Mouse (Mus musculus): Measurements from ENCODE around the gene Cldnd1. TPM values are rescaled to one million over a fixed set of nuclear protein-coding genes. Genes with fewer than 3 reads are reported as not detected.

Gene Cldnd1
- polyA plus RNA-seq, 1 experiment from 2014 or later: 132 TPM

- DNase-seq (ENCODE audit: low spot score): no peak
- no peaks in the 10 kb centered on the region for H3K4me1 ChIP-seq (ENCODE audit: control insufficient read depth, insufficient read depth, low read length)
- no peak overlapping the region for H3K27ac ChIP-seq (ENCODE audit: low read depth, low read length)
- H3K36me3 ChIP-seq (ENCODE audit: control insufficient read depth, insufficient read depth, low read length): no peaks in the 10 kb centered on the region
- ATAC-seq (ENCODE audit: insufficient read depth, low FRiP score, low TSS enrichment): no peak
- H3K9me3 ChIP-seq (ENCODE audit: control insufficient read depth, low read length): no peaks in the 10 kb centered on the region
- H3K9ac ChIP-seq (ENCODE audit: low read length): no peak overlapping the region
- no peak overlapping the region for H3K4me3 ChIP-seq (ENCODE audit: low read depth, low read length)
- H3K4me2 ChIP-seq (ENCODE audit: low read depth): no peak overlapping the region
- H3K27me3 ChIP-seq (ENCODE audit: control insufficient read depth, insufficient read depth, low read length): no peaks in the 10 kb centered on the region
- 43% methylated on average over 10 of the region's 10 CpGs for WGBS
Observed at GRCm38 (mm10) chr16:58703382-58704124, 24.2 kb upstream of the Cldnd1 start.

- H3K4me3 ChIP-seq (ENCODE audit: low read depth, low read length): no peak overlapping the region
- no peak for DNase-seq (ENCODE audit: low spot score)
- H3K4me2 ChIP-seq (ENCODE audit: low read depth): no peak overlapping the region
- H3K4me1 ChIP-seq (ENCODE audit: control insufficient read depth, insufficient read depth, low read length): no peaks in the 10 kb centered on the region
- H3K9me3 ChIP-seq (ENCODE audit: control insufficient read depth, low read length): no peaks in the 10 kb centered on the region
- no peak for ATAC-seq (ENCODE audit: insufficient read depth, low FRiP score, low TSS enrichment)
- H3K27me3 ChIP-seq (ENCODE audit: control insufficient read depth, insufficient read depth, low read length): no peaks in the 10 kb centered on the region
- H3K27ac ChIP-seq (ENCODE audit: low read depth, low read length): no peak overlapping the region
- H3K9ac ChIP-seq (ENCODE audit: low read length): no peak overlapping the region
- no peaks in the 10 kb centered on the region for H3K36me3 ChIP-seq (ENCODE audit: control insufficient read depth, insufficient read depth, low read length)
Observed at GRCm38 (mm10) chr16:58704999-58705398, 22.7 kb upstream of the Cldnd1 start.

GRCm38 (mm10) chr16:58707276-58707905 lies 20.3 kb upstream of the Cldnd1 start:
- Histone ChIP-seq H3K27me3 (ENCODE audit: control insufficient read depth, insufficient read depth, low read length) (no peaks in the 10 kb centered on the region), H3K9ac (ENCODE audit: low read length) (no peak overlapping the region), H3K4me1 (ENCODE audit: control insufficient read depth, insufficient read depth, low read length) (no peaks in the 10 kb centered on the region), H3K27ac (ENCODE audit: low read depth, low read length) (no peak overlapping the region), H3K4me3 (ENCODE audit: low read depth, low read length) (no peak overlapping the region), H3K36me3 (ENCODE audit: control insufficient read depth, insufficient read depth, low read length) (no peaks in the 10 kb centered on the region), H3K4me2 (ENCODE audit: low read depth) (no peak overlapping the region), H3K9me3 (ENCODE audit: control insufficient read depth, low read length) (no peaks in the 10 kb centered on the region)
- DNase-seq (ENCODE audit: low spot score) (no peak), ATAC-seq (ENCODE audit: insufficient read depth, low FRiP score, low TSS enrichment) (no peak)
- WGBS: 86% methylated on average over 4 of the region's 4 CpGs

GRCm38 (mm10) chr16:58708601-58709475 lies 18.9 kb upstream of the Cldnd1 start:
- Histone ChIP-seq H3K27ac (ENCODE audit: low read depth, low read length) (no peak overlapping the region), H3K9ac (ENCODE audit: low read length) (no peak overlapping the region), H3K36me3 (ENCODE audit: control insufficient read depth, insufficient read depth, low read length) (no peaks in the 10 kb centered on the region), H3K9me3 (ENCODE audit: control insufficient read depth, low read length) (no peaks in the 10 kb centered on the region), H3K27me3 (ENCODE audit: control insufficient read depth, insufficient read depth, low read length) (no peaks in the 10 kb centered on the region), H3K4me3 (ENCODE audit: low read depth, low read length) (no peak overlapping the region), H3K4me2 (ENCODE audit: low read depth) (no peak overlapping the region), H3K4me1 (ENCODE audit: control insufficient read depth, insufficient read depth, low read length) (no peaks in the 10 kb centered on the region)
- DNase-seq (ENCODE audit: low spot score): no peak
- ATAC-seq (ENCODE audit: insufficient read depth, low FRiP score, low TSS enrichment): no peak
- WGBS: 89% methylated on average over 3 of the region's 3 CpGs

GRCm38 (mm10) chr16:58709536-58709935 lies 18.2 kb upstream of the Cldnd1 start:
- Histone ChIP-seq H3K27me3 (ENCODE audit: control insufficient read depth, insufficient read depth, low read length) (no peaks in the 10 kb centered on the region), H3K9me3 (ENCODE audit: control insufficient read depth, low read length) (no peaks in the 10 kb centered on the region), H3K36me3 (ENCODE audit: control insufficient read depth, insufficient read depth, low read length) (no peaks in the 10 kb centered on the region), H3K9ac (ENCODE audit: low read length) (no peak overlapping the region), H3K4me3 (ENCODE audit: low read depth, low read length) (no peak overlapping the region), H3K4me1 (ENCODE audit: control insufficient read depth, insufficient read depth, low read length) (no peaks in the 10 kb centered on the region), H3K27ac (ENCODE audit: low read depth, low read length) (no peak overlapping the region), H3K4me2 (ENCODE audit: low read depth) (no peak overlapping the region)
- DNase-seq (ENCODE audit: low spot score) (no peak), ATAC-seq (ENCODE audit: insufficient read depth, low FRiP score, low TSS enrichment) (no peak)
- WGBS: 80% methylated on average over 4 of the region's 4 CpGs

GRCm38 (mm10) chr16:58712221-58712620 lies 15.5 kb upstream of the Cldnd1 start:
- Histone ChIP-seq H3K4me1 (ENCODE audit: control insufficient read depth, insufficient read depth, low read length) (no peaks in the 10 kb centered on the region), H3K27ac (ENCODE audit: low read depth, low read length) (no peak overlapping the region), H3K36me3 (ENCODE audit: control insufficient read depth, insufficient read depth, low read length) (no peaks in the 10 kb centered on the region), H3K4me2 (ENCODE audit: low read depth) (no peak overlapping the region), H3K4me3 (ENCODE audit: low read depth, low read length) (no peak overlapping the region), H3K27me3 (ENCODE audit: control insufficient read depth, insufficient read depth, low read length) (no peaks in the 10 kb centered on the region), H3K9ac (ENCODE audit: low read length) (no peak overlapping the region), H3K9me3 (ENCODE audit: control insufficient read depth, low read length) (no peaks in the 10 kb centered on the region)
- ATAC-seq (ENCODE audit: insufficient read depth, low FRiP score, low TSS enrichment): no peak
- WGBS: 71% methylated on average over 8 of the region's 8 CpGs
- DNase-seq (ENCODE audit: low spot score): no peak

- WGBS: 96% methylated on average over 1 of the region's 1 CpGs
- no peaks in the 10 kb centered on the region for H3K9me3 ChIP-seq (ENCODE audit: control insufficient read depth, low read length)
- no peaks in the 10 kb centered on the region for H3K36me3 ChIP-seq (ENCODE audit: control insufficient read depth, insufficient read depth, low read length)
- H3K9ac ChIP-seq (ENCODE audit: low read length): no peak overlapping the region
- H3K27ac ChIP-seq (ENCODE audit: low read depth, low read length): no peak overlapping the region
- H3K27me3 ChIP-seq (ENCODE audit: control insufficient read depth, insufficient read depth, low read length): no peaks in the 10 kb centered on the region
- no peaks in the 10 kb centered on the region for H3K4me1 ChIP-seq (ENCODE audit: control insufficient read depth, insufficient read depth, low read length)
- DNase-seq (ENCODE audit: low spot score): no peak
- H3K4me2 ChIP-seq (ENCODE audit: low read depth): no peak overlapping the region
- H3K4me3 ChIP-seq (ENCODE audit: low read depth, low read length): no peak overlapping the region
- ATAC-seq (ENCODE audit: insufficient read depth, low FRiP score, low TSS enrichment): no peak
Observed at GRCm38 (mm10) chr16:58713128-58713527, 14.6 kb upstream of the Cldnd1 start.

GRCm38 (mm10) chr16:58715018-58715417 lies 12.7 kb upstream of the Cldnd1 start:
- no peak overlapping the region for H3K4me3 ChIP-seq (ENCODE audit: low read depth, low read length)
- no peak overlapping the region for H3K9ac ChIP-seq (ENCODE audit: low read length)
- H3K4me1 ChIP-seq (ENCODE audit: control insufficient read depth, insufficient read depth, low read length): no peaks in the 10 kb centered on the region
- H3K27ac ChIP-seq (ENCODE audit: low read depth, low read length): no peak overlapping the region
- H3K27me3 ChIP-seq (ENCODE audit: control insufficient read depth, insufficient read depth, low read length): no peaks in the 10 kb centered on the region
- WGBS: 63% methylated on average over 4 of the region's 4 CpGs
- no peaks in the 10 kb centered on the region for H3K36me3 ChIP-seq (ENCODE audit: control insufficient read depth, insufficient read depth, low read length)
- H3K9me3 ChIP-seq (ENCODE audit: control insufficient read depth, low read length): no peaks in the 10 kb centered on the region
- ATAC-seq (ENCODE audit: insufficient read depth, low FRiP score, low TSS enrichment) (no peak), DNase-seq (ENCODE audit: low spot score) (no peak)
- H3K4me2 ChIP-seq (ENCODE audit: low read depth): no peak overlapping the region
